Mouse (Mus musculus): Measurements from ENCODE around the gene Lrrc4b. TPM values are rescaled to one million over a fixed set of nuclear protein-coding genes. Genes with fewer than 3 reads are reported as not detected.

Gene Lrrc4b
- polyA plus RNA-seq, 1 experiment, result 0.92 TPM

GRCm38 (mm10) chr7:44429534-44430488, 993 bp downstream of the Lrrc4b start:
- Histone ChIP-seq H3K4me1 (ENCODE audit: control insufficient read depth, insufficient read depth, low read length) (no peaks in the 10 kb centered on the region), H3K4me3 (replicated peaks; ENCODE audit: control insufficient read depth, low read depth, low read length) (no peak overlapping the region), H3K27ac (ENCODE audit: control insufficient read depth, insufficient read depth, low read depth, low read length, poor library complexity) (no peak overlapping the region)
- no peak for TF ChIP-seq POLR2A (IDR thresholded peaks at IDR 0.05; ENCODE audit: borderline replicate concordance, control insufficient read depth, low read depth, low read length)
- no peak for TF ChIP-seq CTCF (IDR thresholded peaks at IDR 0.05; ENCODE audit: control insufficient read depth, insufficient read depth, low read length)
- 10% methylated on average over 32 of the region's 32 CpGs for WGBS

GRCm38 (mm10) chr7:44432550-44432949, 3.7 kb downstream of the Lrrc4b start:
- TF ChIP-seq POLR2A (IDR thresholded peaks at IDR 0.05; ENCODE audit: borderline replicate concordance, control insufficient read depth, low read depth, low read length) (no peak), CTCF (IDR thresholded peaks at IDR 0.05; ENCODE audit: control insufficient read depth, insufficient read depth, low read length) (no peak)
- H3K27ac ChIP-seq (ENCODE audit: control insufficient read depth, insufficient read depth, low read depth, low read length, poor library complexity), result no peak overlapping the region
- H3K4me1 ChIP-seq (ENCODE audit: control insufficient read depth, insufficient read depth, low read length), result no peaks in the 10 kb centered on the region
- WGBS, result 68% methylated on average over 6 of the region's 6 CpGs
- H3K4me3 ChIP-seq (replicated peaks; ENCODE audit: control insufficient read depth, low read depth, low read length), result no peak overlapping the region

- Histone ChIP-seq H3K4me3 (replicated peaks; ENCODE audit: control insufficient read depth, low read depth, low read length) (no peak overlapping the region), H3K27ac (ENCODE audit: control insufficient read depth, insufficient read depth, low read depth, low read length, poor library complexity) (no peak overlapping the region), H3K4me1 (ENCODE audit: control insufficient read depth, insufficient read depth, low read length) (no peaks in the 10 kb centered on the region)
- 9% methylated on average over 7 of the region's 7 CpGs for WGBS
- no peak for TF ChIP-seq POLR2A (IDR thresholded peaks at IDR 0.05; ENCODE audit: borderline replicate concordance, control insufficient read depth, low read depth, low read length)
- no peak for TF ChIP-seq CTCF (IDR thresholded peaks at IDR 0.05; ENCODE audit: control insufficient read depth, insufficient read depth, low read length)
Measured at GRCm38 (mm10) chr7:44433371-44433770, 4.6 kb downstream of the Lrrc4b start.

GRCm38 (mm10) chr7:44434089-44434488, 5.3 kb downstream of the Lrrc4b start:
- TF ChIP-seq CTCF (IDR thresholded peaks at IDR 0.05; ENCODE audit: control insufficient read depth, insufficient read depth, low read length) (no peak), POLR2A (IDR thresholded peaks at IDR 0.05; ENCODE audit: borderline replicate concordance, control insufficient read depth, low read depth, low read length) (no peak)
- H3K4me3 ChIP-seq (replicated peaks; ENCODE audit: control insufficient read depth, low read depth, low read length), result no peak overlapping the region
- H3K27ac ChIP-seq (ENCODE audit: control insufficient read depth, insufficient read depth, low read depth, low read length, poor library complexity), result no peak overlapping the region
- H3K4me1 ChIP-seq (ENCODE audit: control insufficient read depth, insufficient read depth, low read length), result no peaks in the 10 kb centered on the region
- 66% methylated on average over 9 of the region's 9 CpGs for WGBS

- Histone ChIP-seq H3K27ac (ENCODE audit: control insufficient read depth, insufficient read depth, low read depth, low read length, poor library complexity) (no peak overlapping the region), H3K4me1 (ENCODE audit: control insufficient read depth, insufficient read depth, low read length) (no peaks in the 10 kb centered on the region), H3K4me3 (replicated peaks; ENCODE audit: control insufficient read depth, low read depth, low read length) (no peak overlapping the region)
- WGBS, result 58% methylated on average over 5 of the region's 5 CpGs
- TF ChIP-seq CTCF (IDR thresholded peaks at IDR 0.05; ENCODE audit: control insufficient read depth, insufficient read depth, low read length) (no peak), POLR2A (IDR thresholded peaks at IDR 0.05; ENCODE audit: borderline replicate concordance, control insufficient read depth, low read depth, low read length) (no peak)
Measured at GRCm38 (mm10) chr7:44435796-44436195, 7.0 kb downstream of the Lrrc4b start.

- Histone ChIP-seq H3K27ac (ENCODE audit: control insufficient read depth, insufficient read depth, low read depth, low read length, poor library complexity) (no peak overlapping the region), H3K4me1 (ENCODE audit: control insufficient read depth, insufficient read depth, low read length) (no peaks in the 10 kb centered on the region), H3K4me3 (replicated peaks; ENCODE audit: control insufficient read depth, low read depth, low read length) (no peak overlapping the region)
- peak; percentile 19; the same call in 1 of the 2 replicates for TF ChIP-seq CTCF (IDR thresholded peaks at IDR 0.05; ENCODE audit: control insufficient read depth, insufficient read depth, low read length)
- TF ChIP-seq POLR2A (IDR thresholded peaks at IDR 0.05; ENCODE audit: borderline replicate concordance, control insufficient read depth, low read depth, low read length), result no peak
- WGBS, result 0% methylated on average over 1 of the region's 1 CpGs
Measured at GRCm38 (mm10) chr7:44436267-44436666, 7.4 kb downstream of the Lrrc4b start.

GRCm38 (mm10) chr7:44437188-44437587, 8.4 kb downstream of the Lrrc4b start:
- 47% methylated on average over 1 of the region's 1 CpGs for WGBS
- Histone ChIP-seq H3K4me3 (replicated peaks; ENCODE audit: control insufficient read depth, low read depth, low read length) (no peak overlapping the region), H3K4me1 (ENCODE audit: control insufficient read depth, insufficient read depth, low read length) (no peaks in the 10 kb centered on the region), H3K27ac (ENCODE audit: control insufficient read depth, insufficient read depth, low read depth, low read length, poor library complexity) (no peak overlapping the region)
- TF ChIP-seq CTCF (IDR thresholded peaks at IDR 0.05; ENCODE audit: control insufficient read depth, insufficient read depth, low read length) (no peak), POLR2A (IDR thresholded peaks at IDR 0.05; ENCODE audit: borderline replicate concordance, control insufficient read depth, low read depth, low read length) (no peak)

GRCm38 (mm10) chr7:44437933-44438332, 9.1 kb downstream of the Lrrc4b start:
- 71% methylated on average over 8 of the region's 8 CpGs for WGBS
- TF ChIP-seq POLR2A (IDR thresholded peaks at IDR 0.05; ENCODE audit: borderline replicate concordance, control insufficient read depth, low read depth, low read length), result no peak
- TF ChIP-seq CTCF (IDR thresholded peaks at IDR 0.05; ENCODE audit: control insufficient read depth, insufficient read depth, low read length), result no peak
- Histone ChIP-seq H3K27ac (ENCODE audit: control insufficient read depth, insufficient read depth, low read depth, low read length, poor library complexity) (no peak overlapping the region), H3K4me1 (ENCODE audit: control insufficient read depth, insufficient read depth, low read length) (no peaks in the 10 kb centered on the region), H3K4me3 (replicated peaks; ENCODE audit: control insufficient read depth, low read depth, low read length) (no peak overlapping the region)
